Mouse (Mus musculus): Measurements from ENCODE around the gene Armc2.

DNA sequence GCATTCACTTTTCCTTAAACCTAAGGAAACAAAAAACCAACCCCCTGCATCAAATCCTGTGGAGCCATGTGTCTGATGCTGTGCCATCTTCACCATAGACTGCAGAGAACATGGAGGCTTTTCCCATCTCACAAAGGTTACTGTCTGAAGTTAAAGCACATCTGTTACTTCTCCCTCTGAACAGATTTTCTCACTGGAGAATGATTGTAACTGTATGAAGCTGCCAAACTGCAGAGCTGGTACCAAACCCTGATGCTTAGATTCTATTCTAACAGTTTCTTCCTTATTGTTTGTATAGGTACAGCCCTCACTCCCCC is 151.4 kb downstream of the Armc2 start:
- TF ChIP-seq CTCF (IDR thresholded peaks at IDR 0.05; ENCODE audit: low read depth) (no peak), EP300 (IDR thresholded peaks at IDR 0.05; ENCODE audit: low read depth) (no peak)
